Mouse (Mus musculus) G1E (cell line): ENCODE results near the gene Fry. TPM values are rescaled to one million over a fixed set of nuclear protein-coding genes. Genes with fewer than 3 reads are reported as not detected.
"Not testable (repeated sequence)": the region's sequence is repeated elsewhere in the genome, so short reads cannot be mapped to it uniquely, and the experiment has no call there.

Source experiments
- ATAC-seq: 2 replicates; pipeline ENCODE4 v1.8.0; 2016; ENCODE audit warnings: mild to moderate bottlenecking; ENCODE audit not compliant: insufficient number of reproducible peaks, poor library complexity, low FRiP score, severe bottlenecking; ENCODE audit errors: extremely low read depth
- DNase-seq: peaks from one replicate; pipeline ENCODE4 v3.0.0; 2012; ENCODE audit warnings: low spot score
- H3K27me3 ChIP-seq: 2 replicates; pipeline ENCODE4 v1.6.1; 2012; ENCODE audit warnings: mild to moderate bottlenecking, low read length, inconsistent platforms; ENCODE audit not compliant: insufficient read depth
- H3K36me3 ChIP-seq: replicated peaks from 2 replicates; pipeline ENCODE3; 2012; ENCODE audit warnings: mild to moderate bottlenecking, inconsistent platforms
- H3K4me1 ChIP-seq: 2 replicates; pipeline ENCODE4 v1.6.1; 2012; ENCODE audit warnings: low read depth, low read length, inconsistent platforms, mixed read lengths; ENCODE audit not compliant: insufficient read depth
- H3K4me3 ChIP-seq: 2 replicates; pipeline ENCODE4 v1.5.1; 2012; ENCODE audit warnings: low read depth, mild to moderate bottlenecking, inconsistent platforms, low read length, moderate library complexity, mixed read lengths
- H3K9me3 ChIP-seq: replicated peaks from 2 replicates; pipeline ENCODE4 v1.6.1; 2012; ENCODE audit warnings: inconsistent platforms
- CTCF ChIP-seq: IDR thresholded peaks from 2 replicates; pipeline ENCODE4 v1.5.1; 2012; ENCODE audit warnings: low read depth, low read length, inconsistent platforms, mixed read lengths
- GATA1 ChIP-seq: IDR thresholded peaks from 2 replicates; pipeline ENCODE4 v1.6.1; 2012; ENCODE audit warnings: borderline replicate concordance, low read length, inconsistent platforms, mixed read lengths
- GATA2 ChIP-seq: IDR thresholded peaks from 2 replicates; pipeline ENCODE4 v1.6.1; 2012; ENCODE audit warnings: low read depth, low read length, inconsistent platforms, borderline replicate concordance
- POLR2AphosphoS5 ChIP-seq: IDR thresholded peaks from 2 replicates; pipeline ENCODE4 v1.6.1; 2012; ENCODE audit warnings: low read depth, low read length, inconsistent platforms; ENCODE audit not compliant: insufficient replicate concordance
- TAL1 ChIP-seq: conservative IDR thresholded peaks from 2 replicates; pipeline ENCODE4 v1.6.1; 2012; ENCODE audit warnings: low read depth, low read length, inconsistent platforms, mixed read lengths
- polyA plus RNA-seq: library from polyadenylated mRNA; stranded (reverse); fragments of >175 nt; gene quantifications from 2 replicates; pipeline ENCODE4 v1.2.3, GENCODE M21; 2012
- total RNA-seq, 2 experiments: library from RNA; stranded (forward) in 1 of 2; stranded (reverse) in 1 of 2; fragments of 200-1000 nt in 1 of 2; fragments of >200 nt in 1 of 2; fragmentation: Nextera tagmentation in 1 of 2; gene quantifications; 2 replicates each; pipeline ENCODE4 v1.2.3; 2014 to 2017

The Fry gene
- total and polyA plus RNA-seq, 3 experiments, result 2.6 to 5.5 (median 2.7) TPM

DNA sequence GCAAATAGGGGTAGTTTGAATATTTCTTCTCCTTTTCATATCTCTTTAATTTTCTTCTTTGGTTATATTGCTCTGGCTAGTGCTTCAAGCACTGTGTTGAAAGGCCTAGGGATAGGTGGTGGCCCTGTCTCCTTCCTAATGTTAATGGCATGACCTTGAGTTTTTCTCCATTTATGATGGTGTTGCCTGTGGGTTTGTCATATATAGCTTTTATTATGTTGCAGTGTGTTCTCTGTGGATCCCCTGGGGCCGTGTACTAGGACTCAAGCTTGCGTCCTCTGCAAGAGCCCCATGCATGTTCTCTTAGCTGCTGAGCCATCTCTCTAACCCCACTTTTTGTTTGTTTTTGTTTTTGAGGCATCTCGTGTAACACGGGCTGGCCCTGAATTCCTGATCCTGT is 358.9 kb downstream of the Fry start:
- H3K27me3 ChIP-seq, result peaks cover under 1% of the 10 kb centered on the region; the same call in 1 of the 2 replicates
- ATAC-seq (no peak), DNase-seq (no peak)
- H3K4me3 ChIP-seq, result no peak overlapping the region
- H3K4me1 ChIP-seq, result no peaks in the 10 kb centered on the region
- TF ChIP-seq GATA2 (no peak), TAL1 (no peak), POLR2AphosphoS5 (no peak), CTCF (no peak)
- no peaks in the 10 kb centered on the region for H3K9me3 ChIP-seq
- no peaks in the 10 kb centered on the region for H3K36me3 ChIP-seq

DNA sequence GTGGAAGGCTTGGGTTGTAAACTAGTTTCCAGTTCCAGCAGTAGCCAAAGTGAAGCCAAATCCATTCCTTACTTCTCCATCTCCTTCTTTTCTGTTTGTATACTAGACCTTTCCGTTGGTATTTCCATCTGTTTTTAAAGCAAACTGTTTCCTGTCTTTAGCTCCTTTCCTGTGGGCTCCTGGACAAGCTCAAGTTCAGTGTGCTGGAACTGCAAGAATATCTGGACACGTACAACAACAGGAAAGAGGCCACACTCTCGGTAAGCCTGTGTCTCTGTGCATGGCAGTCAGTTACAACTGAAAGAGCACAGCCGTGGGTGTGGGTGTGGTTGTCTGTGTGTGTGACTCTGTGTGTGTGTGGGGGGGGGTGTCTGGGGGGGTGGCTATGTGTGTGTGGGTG is 360.2 kb downstream of the Fry start:
- no peaks in the 10 kb centered on the region for H3K9me3 ChIP-seq
- TF ChIP-seq POLR2AphosphoS5 (no peak), GATA1 (no peak), CTCF (no peak), TAL1 (no peak), GATA2 (no peak)
- no peaks in the 10 kb centered on the region for H3K36me3 ChIP-seq
- no peak for ATAC-seq
- DNase-seq, result no peak
- H3K4me3 ChIP-seq, result no peak overlapping the region
- H3K27me3 ChIP-seq, result peaks cover 3% of the 10 kb centered on the region; the same call in 1 of the 2 replicates
- H3K4me1 ChIP-seq, result no peaks in the 10 kb centered on the region

DNA sequence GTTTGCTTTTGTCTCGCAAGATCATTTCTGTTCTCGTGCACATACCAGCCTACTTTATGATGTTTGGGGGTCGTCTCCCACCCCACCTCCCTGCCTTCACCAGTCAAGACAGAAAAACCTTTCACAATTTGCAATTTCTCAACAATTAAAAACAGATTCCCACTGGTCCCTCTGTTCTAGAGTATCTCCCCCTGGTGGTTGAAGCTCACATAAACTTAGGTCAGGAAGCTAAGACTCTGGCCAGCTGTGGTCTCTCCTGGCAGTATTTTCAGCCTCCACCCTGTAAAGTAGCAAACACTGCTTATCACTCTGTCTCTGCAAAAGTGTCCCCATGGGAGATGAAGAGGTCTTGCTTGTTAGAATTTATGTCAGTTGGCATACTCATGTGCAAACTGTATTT is 366.8 kb downstream of the Fry start:
- Histone ChIP-seq H3K4me1 (no peaks in the 10 kb centered on the region), H3K36me3 (no peaks in the 10 kb centered on the region), H3K4me3 (no peak overlapping the region), H3K27me3 (peaks cover 8% of the 10 kb centered on the region), H3K9me3 (no peaks in the 10 kb centered on the region)
- ATAC-seq, result peak; percentile 45; the same call in 1 of the 2 replicates
- TF ChIP-seq GATA1, result no peak
- TF ChIP-seq CTCF, result 0 out of 2 replicates have a peak, but pooled peaks have one; percentile 8
- DNase-seq, result no peak

DNA sequence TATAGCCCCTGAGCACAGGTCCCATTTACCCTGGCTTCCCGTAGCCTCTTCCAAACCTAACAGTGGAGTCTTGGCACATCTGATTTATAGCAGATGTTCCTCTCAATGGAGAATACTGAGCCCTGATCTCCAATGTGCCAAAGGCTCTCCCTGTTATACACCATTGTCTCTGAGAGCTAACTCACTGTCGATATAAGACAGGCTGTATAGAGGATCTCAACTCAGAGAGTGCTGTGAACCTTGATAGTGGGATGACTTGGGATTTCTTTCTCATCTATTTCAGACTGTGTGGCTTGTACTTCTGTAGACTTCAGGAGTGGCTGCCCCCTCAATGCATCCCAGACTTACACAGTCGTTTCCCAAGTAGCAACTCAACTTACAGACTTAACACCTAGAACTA is 371.8 kb downstream of the Fry start:
- Histone ChIP-seq H3K4me3 (no peak overlapping the region), H3K4me1 (no peaks in the 10 kb centered on the region), H3K27me3 (peaks cover 5% of the 10 kb centered on the region), H3K36me3 (no peaks in the 10 kb centered on the region), H3K9me3 (no peaks in the 10 kb centered on the region)
- ATAC-seq (no peak), DNase-seq (no peak)
- TF ChIP-seq GATA1 (no peak), TAL1 (no peak), GATA2 (no peak), POLR2AphosphoS5 (no peak), CTCF (no peak)

- Histone ChIP-seq H3K27me3 (peaks cover 5% of the 10 kb centered on the region), H3K9me3 (no peaks in the 10 kb centered on the region), H3K4me1 (no peaks in the 10 kb centered on the region), H3K4me3 (no peak overlapping the region), H3K36me3 (no peaks in the 10 kb centered on the region)
- ATAC-seq (no peak), DNase-seq (no peak)
- TF ChIP-seq POLR2AphosphoS5 (no peak), TAL1 (no peak), GATA1 (no peak), CTCF (no peak), GATA2 (no peak)
These were observed 372.4 kb downstream of the Fry start for GRCm38 (mm10) chr5:150490821-150491220.

GRCm38 (mm10) chr5:150491573-150492173 is 373.2 kb downstream of the Fry start:
- not testable (repeated sequence) for ATAC-seq, H3K36me3 ChIP-seq, DNase-seq, H3K4me1 ChIP-seq, H3K4me3 ChIP-seq, H3K9me3 ChIP-seq, H3K27me3 ChIP-seq

- H3K4me3 ChIP-seq, result no peak overlapping the region
- 0 out of 2 replicates have a peak, but pooled peaks cover 3% of the 10 kb centered on the region for H3K27me3 ChIP-seq
- DNase-seq (no peak), ATAC-seq (peak; percentile 45; the same call in 1 of the 2 replicates)
- H3K36me3 ChIP-seq, result no peaks in the 10 kb centered on the region
- peak; percentile 68 for TF ChIP-seq CTCF
- TF ChIP-seq GATA2, result no peak
- H3K4me1 ChIP-seq, result no peaks in the 10 kb centered on the region
- no peaks in the 10 kb centered on the region for H3K9me3 ChIP-seq
These were observed 377.3 kb downstream of the Fry start for GRCm38 (mm10) chr5:150495792-150496191.
